Mouse (Mus musculus): ENCODE measurements around the gene Aqp9. TPM values are rescaled to one million over a fixed set of nuclear protein-coding genes. Genes with fewer than 3 reads are reported as not detected.

Aqp9 gene
- polyA plus RNA-seq, 1 experiment from 2014 or later, result 7.5 TPM

DNA sequence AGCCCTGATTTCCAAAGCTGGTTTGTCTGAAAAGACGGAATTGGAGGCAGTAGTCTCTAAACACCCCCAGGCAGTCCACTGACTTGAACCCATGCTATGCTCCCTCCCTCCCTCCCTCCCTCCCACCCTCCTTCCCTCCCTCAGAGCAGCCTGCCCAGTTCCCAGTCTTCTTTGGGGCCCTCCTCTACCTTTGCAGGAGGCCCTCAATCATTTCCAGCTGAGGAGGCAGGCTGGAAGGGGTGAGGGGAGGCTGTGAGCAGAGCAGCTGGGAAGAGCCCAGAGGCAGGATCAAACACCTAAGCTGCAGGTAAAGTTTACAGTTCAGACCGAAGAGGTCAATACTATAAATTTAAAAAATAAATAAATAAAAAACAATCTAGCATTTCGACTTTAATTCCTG lies 4.1 kb downstream of the Aqp9 start:
- H3K27ac ChIP-seq (ENCODE audit: low read length), result peak overlapping the region; percentile 92
- H3K4me2 ChIP-seq (ENCODE audit: low read depth, low read length), result peak overlapping the region; percentile 46
- no peaks in the 10 kb centered on the region for H3K36me3 ChIP-seq (ENCODE audit: control insufficient read depth, insufficient read depth)
- H3K4me3 ChIP-seq (ENCODE audit: low read depth, low read length), result peak overlapping the region; percentile 2
- 0 out of 2 replicates have a peak, but pooled peaks have one; percentile 14 for ATAC-seq (ENCODE audit: low read depth)
- H3K9ac ChIP-seq (ENCODE audit: low read depth, low read length), result peak overlapping the region; percentile 61
- WGBS (ENCODE audit: insufficient replicate concordance), result 65% methylated on average over 3 of the region's 3 CpGs
- peaks cover 91% of the 10 kb centered on the region for H3K4me1 ChIP-seq (ENCODE audit: control insufficient read depth, low read depth, low read length)
- no peaks in the 10 kb centered on the region for H3K27me3 ChIP-seq (ENCODE audit: control insufficient read depth, insufficient read depth, low read depth, low read length)
- H3K9me3 ChIP-seq (replicated peaks; ENCODE audit: control insufficient read depth, low read length), result no peaks in the 10 kb centered on the region

DNA sequence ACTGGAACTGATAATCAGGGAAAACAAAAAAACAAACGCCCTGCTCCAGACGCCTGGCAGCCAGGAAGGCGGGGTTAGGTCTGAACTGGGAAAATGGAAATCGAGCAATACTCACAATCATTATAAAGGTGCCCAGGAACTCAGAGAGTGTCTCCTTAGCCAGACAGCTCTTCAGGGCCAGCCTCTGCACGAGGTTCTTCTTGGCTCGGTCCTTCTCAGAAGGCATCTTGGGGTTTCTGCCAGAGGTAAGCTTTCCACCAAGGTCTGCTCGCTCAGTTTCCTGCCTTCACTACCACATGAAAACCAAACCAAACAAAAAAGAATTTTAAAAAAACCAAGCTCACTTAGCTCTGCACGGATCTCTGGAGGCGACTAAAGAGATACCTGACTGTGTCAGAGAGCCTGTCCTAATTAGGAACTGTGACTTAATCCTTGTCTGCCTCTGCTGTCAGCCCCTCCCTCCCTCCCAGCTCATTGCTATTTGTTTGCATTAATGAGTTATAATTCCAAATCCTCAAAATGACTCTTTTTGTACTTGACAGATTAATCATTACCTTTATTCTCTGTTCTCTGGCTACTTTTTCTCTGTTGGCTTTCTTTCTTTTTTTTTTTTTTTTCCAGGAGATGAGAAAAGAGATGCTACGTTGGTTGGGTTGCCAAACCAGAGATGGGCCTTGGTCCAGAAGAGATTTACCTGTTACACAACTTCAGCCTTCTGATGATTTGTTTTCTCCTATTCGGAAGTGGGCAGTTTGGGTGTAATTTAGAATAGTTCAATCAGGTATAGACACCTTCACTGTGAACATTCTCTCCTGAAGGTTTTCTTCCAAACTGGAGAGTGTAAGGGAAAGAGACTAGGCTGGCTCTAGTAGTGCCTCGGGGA lies 5.4 kb downstream of the Aqp9 start:
- Histone ChIP-seq H3K27ac (ENCODE audit: low read length) (peak overlapping the region; percentile 92), H3K27me3 (ENCODE audit: control insufficient read depth, insufficient read depth, low read depth, low read length) (no peaks in the 10 kb centered on the region), H3K9me3 (replicated peaks; ENCODE audit: control insufficient read depth, low read length) (no peaks in the 10 kb centered on the region), H3K4me1 (ENCODE audit: control insufficient read depth, low read depth, low read length) (peaks cover 96% of the 10 kb centered on the region), H3K4me2 (ENCODE audit: low read depth, low read length) (peak overlapping the region; percentile 66), H3K36me3 (ENCODE audit: control insufficient read depth, insufficient read depth) (no peaks in the 10 kb centered on the region), H3K4me3 (ENCODE audit: low read depth, low read length) (peak overlapping the region; percentile 51), H3K9ac (ENCODE audit: low read depth, low read length) (peak overlapping the region; percentile 71)
- WGBS (ENCODE audit: insufficient replicate concordance), result 27% methylated on average over 12 of the region's 12 CpGs
- no peak for ATAC-seq (ENCODE audit: low read depth)

DNA sequence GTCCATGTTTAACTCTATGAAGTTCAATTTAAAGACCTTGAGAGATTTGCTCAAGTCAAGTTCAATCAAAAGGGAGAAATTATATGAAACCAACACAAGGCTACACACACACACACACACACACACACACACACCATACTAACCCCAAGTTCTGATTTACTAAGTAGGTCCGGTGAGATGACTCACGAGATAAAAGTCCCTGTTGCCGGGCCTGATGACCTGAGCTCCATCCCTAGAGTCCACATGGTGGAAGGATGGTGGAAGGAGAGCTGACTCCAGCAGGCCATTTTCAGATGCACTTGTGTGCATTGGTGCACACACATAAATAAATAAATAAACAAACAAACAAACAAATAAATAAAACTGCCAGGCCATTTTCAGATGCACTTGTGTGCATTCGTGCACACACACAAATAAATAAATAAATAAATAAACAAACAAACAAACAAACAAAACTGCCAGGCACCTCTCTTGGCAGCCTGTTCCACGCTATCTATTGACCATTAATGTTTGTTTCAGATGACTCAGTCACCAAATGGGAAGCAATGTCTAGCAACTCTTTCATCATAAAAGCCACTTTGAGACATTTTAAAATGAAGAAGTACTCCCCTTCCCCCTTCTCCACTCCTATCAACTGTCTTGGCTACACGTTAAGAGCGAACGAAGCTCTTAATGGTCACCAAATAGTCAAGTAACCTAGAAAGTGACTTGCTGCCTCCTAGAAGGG lies 6.2 kb downstream of the Aqp9 start:
- peak overlapping the region; percentile 66 for H3K4me2 ChIP-seq (ENCODE audit: low read depth, low read length)
- H3K27me3 ChIP-seq (ENCODE audit: control insufficient read depth, insufficient read depth, low read depth, low read length), result no peaks in the 10 kb centered on the region
- H3K4me1 ChIP-seq (ENCODE audit: control insufficient read depth, low read depth, low read length), result peaks cover 97% of the 10 kb centered on the region
- WGBS (ENCODE audit: insufficient replicate concordance), result 30% methylated on average over 8 of the region's 8 CpGs
- no peaks in the 10 kb centered on the region for H3K9me3 ChIP-seq (replicated peaks; ENCODE audit: control insufficient read depth, low read length)
- ATAC-seq (ENCODE audit: low read depth), result no peak
- H3K36me3 ChIP-seq (ENCODE audit: control insufficient read depth, insufficient read depth), result no peaks in the 10 kb centered on the region
- peak overlapping the region; percentile 92 for H3K27ac ChIP-seq (ENCODE audit: low read length)
- H3K9ac ChIP-seq (ENCODE audit: low read depth, low read length), result peak overlapping the region; percentile 71
- H3K4me3 ChIP-seq (ENCODE audit: low read depth, low read length), result peak overlapping the region; percentile 51

DNA sequence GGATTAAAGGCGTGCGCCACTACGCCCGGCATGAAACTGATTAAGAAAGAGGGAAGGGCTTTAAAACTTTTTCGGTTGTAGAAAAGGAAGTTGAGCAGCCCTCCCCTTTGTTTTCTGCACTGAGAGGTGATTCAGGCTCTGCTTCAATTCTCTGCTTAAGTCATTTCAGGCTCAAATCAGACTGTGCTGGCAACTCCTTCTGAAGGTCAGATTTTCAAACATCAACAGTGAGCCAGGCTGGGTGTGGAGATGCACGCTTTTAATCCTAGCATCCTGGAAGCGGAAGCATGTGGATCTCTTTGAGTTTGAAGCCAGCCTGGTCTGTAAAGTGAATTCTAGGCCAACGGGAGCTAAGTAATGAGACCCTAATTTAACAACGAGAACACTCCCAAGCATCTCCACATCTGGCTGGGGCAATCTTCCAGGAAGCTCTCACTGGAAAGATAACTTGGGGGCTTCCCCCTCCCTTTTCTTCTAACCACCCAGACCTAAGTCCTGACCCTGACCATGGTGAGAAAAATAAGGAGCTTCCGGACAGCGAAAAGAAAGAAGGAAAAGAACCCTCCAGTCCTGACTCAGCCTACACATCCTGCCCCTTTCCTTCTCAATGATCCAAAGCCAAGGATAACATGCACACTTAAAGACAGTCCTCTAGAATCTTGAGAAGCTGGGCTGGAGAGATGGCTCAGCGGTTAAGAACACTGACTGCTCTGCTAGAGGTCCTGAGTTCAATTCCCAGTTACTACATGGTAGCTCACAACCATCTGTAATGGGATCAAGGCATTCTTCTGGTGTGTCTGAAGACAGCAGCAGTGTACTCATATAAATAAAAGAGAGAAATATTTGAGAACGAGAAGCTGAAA lies 7.4 kb downstream of the Aqp9 start:
- 51% methylated on average over 13 of the region's 13 CpGs for WGBS (ENCODE audit: insufficient replicate concordance)
- Histone ChIP-seq H3K36me3 (ENCODE audit: control insufficient read depth, insufficient read depth) (no peaks in the 10 kb centered on the region), H3K4me3 (ENCODE audit: low read depth, low read length) (peak overlapping the region; percentile 29), H3K9me3 (replicated peaks; ENCODE audit: control insufficient read depth, low read length) (no peaks in the 10 kb centered on the region), H3K4me2 (ENCODE audit: low read depth, low read length) (peak overlapping the region; percentile 27), H3K4me1 (ENCODE audit: control insufficient read depth, low read depth, low read length) (peaks cover 97% of the 10 kb centered on the region), H3K27ac (ENCODE audit: low read length) (peak overlapping the region; percentile 78), H3K9ac (ENCODE audit: low read depth, low read length) (peak overlapping the region; percentile 15; the same call in 1 of the 2 replicates), H3K27me3 (ENCODE audit: control insufficient read depth, insufficient read depth, low read depth, low read length) (no peaks in the 10 kb centered on the region)
- ATAC-seq (ENCODE audit: low read depth), result no peak

DNA sequence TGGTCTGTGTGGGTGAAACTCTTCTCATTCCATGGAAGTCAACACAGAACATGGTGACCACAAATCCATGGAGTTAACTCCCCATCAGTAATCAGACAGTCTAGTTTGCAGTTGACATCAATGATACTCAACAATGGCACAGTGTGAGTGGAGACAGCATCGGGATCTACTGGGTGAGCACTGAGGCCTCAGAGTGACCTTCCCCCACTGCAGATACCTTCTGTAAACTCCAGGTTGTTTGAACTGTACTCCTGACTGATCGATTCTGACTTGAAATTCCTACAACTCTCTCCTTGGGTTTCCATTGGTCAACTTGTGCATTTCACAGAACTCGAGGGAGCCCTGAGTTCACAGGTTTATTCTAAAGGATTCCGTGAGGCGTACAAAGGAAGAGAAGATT lies 8.8 kb downstream of the Aqp9 start:
- no peak overlapping the region; the same call in 1 of the 2 replicates for H3K9ac ChIP-seq (ENCODE audit: low read depth, low read length)
- H3K9me3 ChIP-seq (replicated peaks; ENCODE audit: control insufficient read depth, low read length), result no peaks in the 10 kb centered on the region
- H3K4me2 ChIP-seq (ENCODE audit: low read depth, low read length), result no peak overlapping the region
- WGBS (ENCODE audit: insufficient replicate concordance), result 71% methylated on average over 5 of the region's 5 CpGs
- peak overlapping the region; percentile 90 for H3K27ac ChIP-seq (ENCODE audit: low read length)
- no peaks in the 10 kb centered on the region for H3K36me3 ChIP-seq (ENCODE audit: control insufficient read depth, insufficient read depth)
- H3K27me3 ChIP-seq (ENCODE audit: control insufficient read depth, insufficient read depth, low read depth, low read length), result no peaks in the 10 kb centered on the region
- no peak for ATAC-seq (ENCODE audit: low read depth)
- peaks cover 91% of the 10 kb centered on the region for H3K4me1 ChIP-seq (ENCODE audit: control insufficient read depth, low read depth, low read length)
- H3K4me3 ChIP-seq (ENCODE audit: low read depth, low read length), result no peak overlapping the region

DNA sequence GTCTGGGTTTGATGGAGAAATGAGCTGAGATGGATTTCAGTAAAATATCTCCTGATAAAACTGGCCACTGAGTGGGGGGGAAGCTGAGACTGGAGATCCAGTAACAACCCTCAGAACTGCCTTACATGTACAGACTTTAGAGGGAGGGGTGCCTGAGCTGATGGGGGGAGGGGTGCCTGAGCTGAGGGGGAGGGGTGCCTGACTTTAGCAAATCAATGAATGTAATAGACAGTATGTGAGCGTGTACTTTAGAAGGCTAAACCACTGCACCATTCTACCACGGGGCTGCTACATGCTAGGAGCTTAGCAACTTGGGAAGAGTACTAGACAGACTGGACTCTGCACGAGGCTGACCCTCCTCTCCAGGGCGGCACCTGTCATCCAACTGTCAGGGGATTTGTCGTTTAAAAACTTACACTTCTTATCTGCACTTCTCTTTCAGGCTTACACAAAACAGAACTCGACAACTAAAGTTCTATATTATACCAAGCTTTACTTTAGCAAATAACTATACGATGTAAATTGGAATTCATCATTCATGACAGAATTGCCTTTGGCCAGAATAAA lies 9.3 kb downstream of the Aqp9 start:
- H3K9ac ChIP-seq (ENCODE audit: low read depth, low read length), result no peak overlapping the region
- no peak overlapping the region for H3K4me2 ChIP-seq (ENCODE audit: low read depth, low read length)
- ATAC-seq (ENCODE audit: low read depth), result no peak

DNA sequence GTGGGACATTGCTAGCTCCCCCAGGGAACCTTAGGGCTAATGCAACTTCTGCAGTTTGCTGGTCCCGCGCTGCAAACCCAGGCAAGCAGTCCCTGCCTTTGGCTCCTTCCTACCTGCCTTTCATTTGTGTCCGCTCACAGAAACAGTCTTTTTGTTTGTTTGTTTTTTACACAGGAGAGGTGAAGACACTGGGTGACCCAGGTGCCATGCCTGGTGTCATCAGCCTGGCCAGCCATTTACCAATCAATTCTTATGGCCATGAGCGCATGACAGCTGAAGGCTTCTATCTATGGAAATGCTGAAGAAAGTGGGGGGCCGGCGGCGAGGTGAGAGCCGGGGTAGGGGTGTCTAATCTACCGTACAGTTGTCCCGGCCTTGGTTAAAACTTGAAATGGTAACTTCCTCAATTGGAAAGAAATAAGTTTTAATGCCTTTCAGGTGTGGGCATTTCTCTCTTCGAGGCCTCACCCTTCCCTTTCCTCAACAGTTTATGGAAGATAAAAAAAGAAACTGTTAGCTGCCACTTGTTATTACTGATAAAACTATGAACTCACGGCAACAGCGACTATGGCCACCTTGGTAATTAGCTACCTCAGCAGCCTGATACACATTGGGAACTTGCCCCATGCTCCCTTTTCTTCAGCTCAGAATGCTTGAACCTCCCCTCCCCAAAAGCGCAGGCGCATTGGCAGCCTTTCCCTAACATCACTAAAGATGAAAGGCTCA lies 10.4 kb downstream of the Aqp9 start:
- Histone ChIP-seq H3K27me3 (ENCODE audit: control insufficient read depth, insufficient read depth, low read depth, low read length) (no peaks in the 10 kb centered on the region), H3K27ac (ENCODE audit: low read length) (peak overlapping the region; percentile 90), H3K4me3 (ENCODE audit: low read depth, low read length) (0 out of 2 replicates have a peak overlapping the region, but pooled peaks have one; percentile 7), H3K4me2 (ENCODE audit: low read depth, low read length) (peak overlapping the region; percentile 60), H3K9ac (ENCODE audit: low read depth, low read length) (peak overlapping the region; percentile 43), H3K36me3 (ENCODE audit: control insufficient read depth, insufficient read depth) (no peaks in the 10 kb centered on the region), H3K9me3 (replicated peaks; ENCODE audit: control insufficient read depth, low read length) (no peaks in the 10 kb centered on the region), H3K4me1 (ENCODE audit: control insufficient read depth, low read depth, low read length) (peaks cover 80% of the 10 kb centered on the region)
- peak; percentile 47 for ATAC-seq (ENCODE audit: low read depth)
- 36% methylated on average over 15 of the region's 15 CpGs for WGBS (ENCODE audit: insufficient replicate concordance)

More for the DNA sequence above, 9.3 kb downstream of the Aqp9 start:
- 45% methylated on average over 7 of the region's 7 CpGs for WGBS (ENCODE audit: insufficient replicate concordance)
- peak overlapping the region; percentile 90 for H3K27ac ChIP-seq (ENCODE audit: low read length)
- no peaks in the 10 kb centered on the region for H3K27me3 ChIP-seq (ENCODE audit: control insufficient read depth, insufficient read depth, low read depth, low read length)
- H3K36me3 ChIP-seq (ENCODE audit: control insufficient read depth, insufficient read depth), result no peaks in the 10 kb centered on the region
- no peaks in the 10 kb centered on the region for H3K9me3 ChIP-seq (replicated peaks; ENCODE audit: control insufficient read depth, low read length)
- H3K4me3 ChIP-seq (ENCODE audit: low read depth, low read length), result no peak overlapping the region
- H3K4me1 ChIP-seq (ENCODE audit: control insufficient read depth, low read depth, low read length), result peaks cover 91% of the 10 kb centered on the region

Data from liver, embryonic 16.5 days (tissue).